Mouse (Mus musculus) erythroblast, embryonic 14.5 days (primary cell): ENCODE data around the gene Gm49325. TPM values are rescaled to one million over a fixed set of nuclear protein-coding genes. Genes with fewer than 3 reads are reported as not detected.

ENCODE experiments used
- H3K27me3 ChIP-seq: 2 replicates; pipeline ENCODE4 v1.6.1; 2012; ENCODE audit warnings: inconsistent platforms; ENCODE audit not compliant: control insufficient read depth
- H3K36me3 ChIP-seq: 2 replicates; pipeline ENCODE4 v1.6.1; 2012; ENCODE audit warnings: mild to moderate bottlenecking, inconsistent platforms; ENCODE audit not compliant: control insufficient read depth
- H3K4me1 ChIP-seq: 2 replicates; pipeline ENCODE4 v1.6.1; 2012; ENCODE audit warnings: inconsistent platforms; ENCODE audit not compliant: control insufficient read depth
- H3K4me3 ChIP-seq: replicated peaks from 2 replicates; pipeline ENCODE3; 2012; ENCODE audit warnings: moderate library complexity, mild to moderate bottlenecking, inconsistent platforms
- H3K9me3 ChIP-seq: 2 replicates; pipeline ENCODE4 v1.6.1; 2012; ENCODE audit warnings: low read length, inconsistent platforms, mixed read lengths; ENCODE audit not compliant: control insufficient read depth
- GATA1 ChIP-seq: IDR thresholded peaks from 2 replicates; pipeline ENCODE4 v1.6.1; 2012; ENCODE audit warnings: low read length, inconsistent platforms, mixed read lengths
- TAL1 ChIP-seq: IDR thresholded peaks from 3 replicates; pipeline ENCODE4 v1.6.1; 2012; ENCODE audit warnings: low read length, inconsistent platforms, mixed read lengths
- polyA plus RNA-seq: library from polyadenylated mRNA; stranded (reverse); fragments of >175 nt; gene quantifications from 2 replicates; pipeline ENCODE4 v1.2.3, GENCODE M21; 2012

Gm49325 gene
- not detected in 2 replicates for polyA plus RNA-seq

GRCm38 (mm10) chr10:77605908-77606826 lies at the start of gene Gm49325, which contains the start of gene Sumo3:
TSS of gene Gm49325 (plus strand) at chr10:77606197.
TSS of gene Sumo3 (plus strand) at chr10:77606097.
- Histone ChIP-seq H3K4me1 (peaks cover 48% of the 10 kb centered on the region), H3K36me3 (peaks cover 38% of the 10 kb centered on the region), H3K27me3 (no peaks in the 10 kb centered on the region), H3K4me3 (peak within 1 kb of the TSS; percentile 88), H3K9me3 (peaks cover 4% of the 10 kb centered on the region; the same call in 1 of the 2 replicates)
- TF ChIP-seq TAL1: no peak
- no peak for TF ChIP-seq GATA1

GRCm38 (mm10) chr10:77556631-77557030 lies 49.4 kb upstream of the Gm49325 start:
- no peaks in the 10 kb centered on the region for H3K36me3 ChIP-seq
- H3K4me3 ChIP-seq: no peak overlapping the region
- H3K9me3 ChIP-seq: no peaks in the 10 kb centered on the region
- no peaks in the 10 kb centered on the region for H3K27me3 ChIP-seq
- TF ChIP-seq GATA1 (no peak), TAL1 (no peak)
- peaks cover 17% of the 10 kb centered on the region for H3K4me1 ChIP-seq

GRCm38 (mm10) chr10:77557641-77558040 lies 48.4 kb upstream of the Gm49325 start:
- TF ChIP-seq GATA1 (no peak), TAL1 (no peak)
- Histone ChIP-seq H3K4me3 (no peak overlapping the region), H3K27me3 (no peaks in the 10 kb centered on the region), H3K9me3 (no peaks in the 10 kb centered on the region), H3K36me3 (no peaks in the 10 kb centered on the region), H3K4me1 (peaks cover 21% of the 10 kb centered on the region)

GRCm38 (mm10) chr10:77560090-77560489 lies 45.9 kb upstream of the Gm49325 start:
- no peak for TF ChIP-seq GATA1
- no peak for TF ChIP-seq TAL1
- no peak overlapping the region for H3K4me3 ChIP-seq
- H3K9me3 ChIP-seq: no peaks in the 10 kb centered on the region

GRCm38 (mm10) chr10:77560830-77561229 lies 45.2 kb upstream of the Gm49325 start:
- no peak overlapping the region for H3K4me3 ChIP-seq
- TF ChIP-seq TAL1: no peak
- TF ChIP-seq GATA1: no peak
- H3K27me3 ChIP-seq: no peaks in the 10 kb centered on the region
- H3K36me3 ChIP-seq: no peaks in the 10 kb centered on the region
- H3K4me1 ChIP-seq: peaks cover 38% of the 10 kb centered on the region
- no peaks in the 10 kb centered on the region for H3K9me3 ChIP-seq

More at GRCm38 (mm10) chr10:77560090-77560489, 45.9 kb upstream of the Gm49325 start:
- Histone ChIP-seq H3K27me3 (no peaks in the 10 kb centered on the region), H3K4me1 (peaks cover 32% of the 10 kb centered on the region), H3K36me3 (no peaks in the 10 kb centered on the region)

- Histone ChIP-seq H3K9me3 (no peaks in the 10 kb centered on the region), H3K4me1 (peaks cover 42% of the 10 kb centered on the region), H3K36me3 (no peaks in the 10 kb centered on the region), H3K27me3 (no peaks in the 10 kb centered on the region), H3K4me3 (no peak overlapping the region)
- no peak for TF ChIP-seq GATA1
- TF ChIP-seq TAL1: no peak
These were observed 44.5 kb upstream of the Gm49325 start for GRCm38 (mm10) chr10:77561508-77561907.

- Histone ChIP-seq H3K9me3 (no peaks in the 10 kb centered on the region), H3K4me3 (no peak overlapping the region), H3K4me1 (peaks cover 44% of the 10 kb centered on the region), H3K27me3 (no peaks in the 10 kb centered on the region), H3K36me3 (no peaks in the 10 kb centered on the region)
- TF ChIP-seq TAL1 (no peak), GATA1 (no peak)
These were observed 41.0 kb upstream of the Gm49325 start for GRCm38 (mm10) chr10:77565005-77565404.

- Histone ChIP-seq H3K9me3 (no peaks in the 10 kb centered on the region), H3K27me3 (no peaks in the 10 kb centered on the region; the same call in 1 of the 2 replicates), H3K4me3 (no peak overlapping the region), H3K36me3 (no peaks in the 10 kb centered on the region), H3K4me1 (peaks cover 28% of the 10 kb centered on the region)
- TF ChIP-seq GATA1 (no peak), TAL1 (no peak)
These were observed 39.3 kb upstream of the Gm49325 start for GRCm38 (mm10) chr10:77566651-77567050.

- H3K4me3 ChIP-seq: no peak overlapping the region
- peaks cover 19% of the 10 kb centered on the region for H3K4me1 ChIP-seq
- TF ChIP-seq TAL1 (no peak), GATA1 (no peak)
- no peaks in the 10 kb centered on the region for H3K36me3 ChIP-seq
- no peaks in the 10 kb centered on the region for H3K9me3 ChIP-seq
- H3K27me3 ChIP-seq: peaks cover 10% of the 10 kb centered on the region
These were observed 36.5 kb upstream of the Gm49325 start for GRCm38 (mm10) chr10:77569481-77569880.
